Mouse (Mus musculus): ENCODE results near the gene Nop10.
"Not testable (repeated sequence)": the region's sequence is repeated elsewhere in the genome, so short reads cannot be mapped to it uniquely, and the experiment has no call there.

Nop10 gene

GRCm38 (mm10) chr2:112265448-112266241 lies 3.9 kb downstream of the Nop10 start, which contains the start of gene Slc12a6:
Gene Slc12a6 (plus strand): TSS chr2:112265825.
- peak; percentile 94 for DNase-seq

DNA sequence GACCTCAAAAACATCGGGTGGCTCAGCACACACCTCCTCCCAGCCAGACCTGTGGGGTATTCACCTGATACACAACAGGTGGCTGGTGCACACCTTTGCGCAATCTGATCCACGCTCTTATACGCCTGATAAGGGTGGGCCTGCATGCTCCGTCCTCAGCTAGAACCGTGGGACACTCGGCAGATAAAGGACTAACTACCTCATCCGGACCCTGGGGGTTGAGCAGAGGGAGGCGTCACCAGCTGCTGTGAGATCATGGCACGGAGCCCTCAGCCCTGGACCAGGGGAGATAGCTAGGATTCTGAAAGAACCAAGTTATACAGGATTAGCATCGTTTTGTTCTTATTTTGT lies 4.5 kb downstream of the Nop10 start, which contains the start of gene Gm21985:
Gene Gm21985 (plus strand): TSS at position 73 of the 351 bp plus-strand sequence.
- DNase-seq: peak; percentile 77

- no peak for DNase-seq
Measured at GRCm38 (mm10) chr2:112266780-112267179, 5.1 kb downstream of the Nop10 start.

GRCm38 (mm10) chr2:112267547-112268269 lies 6.0 kb downstream of the Nop10 start:
- no peak for DNase-seq

DNA sequence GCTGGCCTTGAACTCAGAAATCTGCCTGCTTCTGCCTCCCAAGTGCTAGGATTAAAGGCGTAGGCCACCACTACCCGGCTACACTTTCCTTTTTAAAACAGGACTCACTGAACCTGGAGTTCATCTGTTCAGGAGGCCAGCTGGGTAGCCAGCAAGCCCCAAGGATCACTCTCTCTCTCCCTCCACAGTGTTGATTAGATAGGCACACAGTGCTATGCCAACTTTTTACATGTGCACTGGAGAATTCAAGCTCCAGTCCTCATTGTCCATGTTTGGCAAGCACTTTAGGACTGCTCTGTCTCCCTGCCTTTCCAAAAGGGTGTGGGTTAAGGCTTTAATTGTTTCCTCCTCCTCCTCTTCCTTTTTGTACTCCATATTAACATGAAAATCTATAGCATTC lies 8.3 kb downstream of the Nop10 start:
- no peak for DNase-seq

- no peak for DNase-seq
Measured at GRCm38 (mm10) chr2:112272909-112273308, 11.2 kb downstream of the Nop10 start.

- no peak for DNase-seq
Measured at GRCm38 (mm10) chr2:112273474-112273873, 11.7 kb downstream of the Nop10 start.

GRCm38 (mm10) chr2:112276870-112277269 lies 15.1 kb downstream of the Nop10 start:
- DNase-seq: no peak

- no peak for DNase-seq
Measured at GRCm38 (mm10) chr2:112282846-112283245, 21.1 kb downstream of the Nop10 start.

- no peak for DNase-seq
Measured at GRCm38 (mm10) chr2:112284363-112285030, 22.8 kb downstream of the Nop10 start.

- no peak for DNase-seq
Measured at GRCm38 (mm10) chr2:112285031-112285390, 23.3 kb downstream of the Nop10 start.

DNA sequence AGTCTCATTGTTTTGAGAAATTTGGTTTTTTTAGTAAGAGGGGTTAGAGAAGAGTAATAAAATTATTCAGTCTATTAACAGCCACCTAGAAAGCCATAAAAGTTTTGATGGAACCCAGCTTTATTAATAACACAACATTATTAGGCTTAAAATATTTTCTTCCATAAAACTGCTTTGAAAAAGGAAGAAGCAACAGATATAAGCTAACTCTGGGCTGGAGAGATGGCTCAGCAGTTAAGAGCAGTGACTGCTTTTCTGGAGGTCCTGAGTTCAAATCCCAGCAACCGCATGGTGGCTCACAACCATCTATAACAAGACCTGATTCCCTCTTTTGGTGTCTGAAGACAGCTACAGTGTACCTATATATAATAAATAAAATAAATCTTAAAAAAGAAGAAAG lies 24.3 kb downstream of the Nop10 start:
- not testable (repeated sequence) for DNase-seq

DNA sequence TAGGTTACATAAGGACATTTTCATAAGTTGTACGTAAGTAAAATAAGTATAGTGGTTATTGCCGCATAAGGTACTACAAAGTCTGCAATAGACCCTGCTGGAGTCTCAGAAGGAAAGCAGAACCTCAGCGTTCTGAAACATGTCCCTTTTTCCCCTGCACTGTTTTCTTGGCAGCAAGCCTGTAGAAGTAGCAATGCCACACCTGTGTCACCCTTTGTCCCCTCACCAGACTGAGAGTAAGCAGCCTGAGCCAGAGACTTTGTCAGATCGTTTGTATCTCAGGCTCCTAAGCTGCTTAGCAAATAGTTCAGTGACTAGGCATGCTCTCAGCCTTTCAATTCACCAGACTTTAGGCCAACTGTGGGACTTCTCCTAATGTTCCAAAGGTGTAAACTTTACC lies 25.3 kb downstream of the Nop10 start:
- DNase-seq: no peak

- no peak for DNase-seq
Measured at GRCm38 (mm10) chr2:112289507-112289906, 27.8 kb downstream of the Nop10 start.

GRCm38 (mm10) chr2:112292823-112293222 lies 31.1 kb downstream of the Nop10 start:
- DNase-seq: no peak

- DNase-seq: no peak
Measured at GRCm38 (mm10) chr2:112296211-112296610, 34.5 kb downstream of the Nop10 start.

DNA sequence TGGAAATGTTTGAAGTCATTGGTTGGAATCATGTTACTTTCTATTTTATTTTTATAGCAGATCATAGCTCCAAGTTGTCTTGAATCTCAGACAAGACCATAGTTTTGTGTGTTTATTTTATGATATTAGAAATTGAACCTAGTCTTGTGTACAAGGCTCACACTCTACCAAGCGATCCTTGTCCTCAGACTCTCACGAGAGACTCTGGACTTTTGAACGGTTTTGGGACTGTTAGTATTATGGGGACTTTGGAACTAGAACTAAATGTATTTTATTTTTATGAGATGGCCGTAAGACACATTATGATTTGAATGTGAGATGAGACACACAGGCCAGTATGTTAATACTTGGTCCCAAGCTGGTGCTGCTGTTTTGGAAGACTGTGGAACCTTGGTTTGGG lies 36.5 kb downstream of the Nop10 start:
- DNase-seq: no peak

DNA sequence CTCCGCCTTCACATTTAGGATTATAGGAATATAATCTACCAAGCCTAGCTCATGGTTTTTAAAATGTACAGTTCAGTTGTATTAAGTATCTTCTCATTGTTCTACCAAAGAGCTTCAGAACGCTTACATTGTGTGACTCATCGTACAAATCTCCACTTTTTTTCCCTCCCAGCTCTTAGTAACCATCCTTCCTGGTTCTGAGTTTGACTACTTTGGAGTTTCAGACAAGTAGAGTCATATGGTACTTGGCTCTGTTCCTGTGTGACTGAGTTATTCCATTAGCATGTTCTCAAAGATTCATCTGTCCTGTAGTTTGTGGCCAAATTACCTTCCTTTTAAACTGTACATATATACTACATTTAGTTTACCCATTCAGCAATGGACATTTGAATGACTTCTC lies 46.9 kb downstream of the Nop10 start:
- DNase-seq: no peak

DNA sequence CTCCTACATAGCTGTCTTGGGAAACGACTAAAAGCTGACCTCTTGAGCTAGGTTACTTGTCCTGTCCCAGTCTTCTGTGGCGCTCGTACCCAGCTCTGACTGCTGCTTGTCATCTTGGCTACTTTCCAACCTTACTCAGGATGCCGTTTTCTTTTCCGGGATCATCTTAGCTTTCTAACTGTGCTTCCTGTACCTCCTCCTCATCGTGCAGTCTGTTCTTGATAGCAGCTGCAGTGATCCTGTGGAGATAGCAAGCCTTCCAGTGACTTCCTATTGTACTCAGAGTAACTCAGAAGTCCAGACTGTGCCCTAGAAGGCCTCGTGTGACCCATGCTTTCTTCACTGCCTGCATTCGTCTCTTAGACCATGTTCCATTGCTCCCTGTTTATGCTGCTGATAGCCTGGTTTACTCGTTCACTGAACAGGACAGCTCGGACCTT lies 47.5 kb downstream of the Nop10 start:
- DNase-seq: peak; percentile 27

Data from cerebellum, adult 11-12 months (tissue).